Mouse (Mus musculus) neutrophil, adult 65 days (primary cell): ENCODE measurements around the gene Gm9964. TPM values are rescaled to one million over a fixed set of nuclear protein-coding genes. Genes with fewer than 3 reads are reported as not detected.

Experiments used
- total RNA-seq: library from RNA; stranded (reverse); gene quantifications from 2 replicates; pipeline ENCODE4 v1.2.4, GENCODE M21; 2023

Gene Gm9964
- total RNA-seq = 0.77 and 4.8 TPM in 2 replicates

GRCm38 (mm10) chr11:79296856-79297491 lies at the start of gene Gm9964:
Gm9964 (minus strand) TSS chr11:79296906.

GRCm38 (mm10) chr11:79339234-79339807 lies 42.6 kb upstream of the Gm9964 start, which contains the start of gene Nf1:
Nf1 (plus strand) TSS chr11:79339693.

GRCm38 (mm10) chr11:79254391-79255098 lies 42.2 kb downstream of the Gm9964 start, which contains the start of gene Wsb1:
Wsb1 (minus strand) TSS chr11:79254671.

Other genes with a start within 250 kb of the Gm9964 start
- 31.3 and 36.4 TPM in 2 replicates for gene Ksr1, start 150.5 kb downstream of the Gm9964 start, total RNA-seq
- gene Wsb1, start 42.2 kb downstream of the Gm9964 start, total RNA-seq = 263 and 328 TPM in 2 replicates
- 31.6 and 35.4 TPM in 2 replicates for gene Nf1, start 42.8 kb upstream of the Gm9964 start, total RNA-seq
- gene Omg, start 207.2 kb upstream of the Gm9964 start, total RNA-seq = 0.88 and 1.3 TPM in 2 replicates
- gene Evi2b, start 226.9 kb upstream of the Gm9964 start, total RNA-seq = 491 and 513 TPM in 2 replicates
- 23.8 and 30.0 TPM in 2 replicates for gene Evi2, start 233.7 kb upstream of the Gm9964 start, total RNA-seq
- gene Evi2a, start 233.7 kb upstream of the Gm9964 start, total RNA-seq = 123 and 144 TPM in 2 replicates